Mouse (Mus musculus): ENCODE measurements around the gene Glod4.

- TF ChIP-seq CTCF (IDR thresholded peaks at IDR 0.05; ENCODE audit: low read depth) = no peak
- no peak for TF ChIP-seq EP300 (IDR thresholded peaks at IDR 0.05; ENCODE audit: low read depth)
These were observed 144.1 kb downstream of the Glod4 start for GRCm38 (mm10) chr11:76099193-76099975.

Data from liver, embryonic 14.5 days (tissue).